Mouse (Mus musculus) small intestine, adult 2 months (tissue): ENCODE data around the gene Ttc7.

Source experiments
- CTCF ChIP-seq: fragments of 200-500 bp; IDR thresholded peaks from 2 replicates; pipeline ENCODE4 v1.5.1; 2012; ENCODE audit warnings: low read depth, mild to moderate bottlenecking, control low read depth, inconsistent platforms, low read length, moderate library complexity, mixed read lengths; ENCODE audit not compliant: insufficient replicate concordance, insufficient read length; ENCODE audit errors: extremely low read depth
- POLR2A ChIP-seq: fragments of 200-500 bp; IDR thresholded peaks from 2 replicates; pipeline ENCODE4 v1.6.1; 2012; ENCODE audit warnings: low read depth, mild to moderate bottlenecking, control low read depth, inconsistent platforms, low read length, moderate library complexity

DNA sequence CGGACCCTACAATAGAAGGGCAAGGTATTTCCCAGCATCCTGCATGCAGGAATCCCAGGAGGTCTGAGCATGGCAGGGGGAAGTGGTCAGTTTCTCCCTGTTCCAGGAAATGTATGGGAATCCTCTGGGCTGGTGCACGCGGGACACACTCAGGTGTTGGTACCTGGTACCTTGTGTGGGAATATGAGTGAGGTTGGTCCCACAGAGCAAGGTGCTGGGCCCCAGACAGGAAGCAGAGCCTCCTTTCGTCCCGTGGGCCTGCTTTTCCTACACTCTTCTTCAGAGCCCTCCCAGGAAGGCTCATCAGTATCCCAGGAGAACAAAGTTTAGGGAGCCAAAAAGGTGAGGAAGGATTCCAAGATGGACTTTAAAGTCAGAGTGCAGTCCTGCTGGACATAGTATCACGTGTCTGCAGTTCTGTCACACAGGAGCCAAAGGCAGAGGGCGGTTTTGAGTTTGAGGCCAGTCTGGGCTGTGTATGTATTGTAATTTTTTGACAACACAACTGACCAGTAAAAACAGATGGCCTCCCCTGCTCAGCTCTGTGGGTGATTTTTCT, 1.9 kb downstream of the Ttc7 start:
- TF ChIP-seq POLR2A (no peak), CTCF (no peak)
